In genomic region chr11:107397326-107397998, GRCm38 (mm10) we compare ENCODE assay signal across 16 mouse cellular contexts.
DNase-seq lines count a peak whose midpoint lies in the region; ATAC-seq and TF ChIP-seq lines count a peak whose summit lies in the region.
"Had no signal": no experiment of that assay in that cellular context is flagged by ENCODE, and none has a peak within 500 bp of the region (broad histone marks: within the 10 kb centered on the region; RNA-seq: fewer than 3 reads in every experiment).

No protein-coding gene starts in this region.

- no peak overlapping the region for H3K9ac ChIP-seq in heart, embryonic 14.5 days (ENCODE audit: low read length)
- H3K9ac ChIP-seq in heart, adult 2 months (ENCODE audit: low read depth, low read length): no peak overlapping the region
- H3K9ac ChIP-seq in liver, embryonic 13.5 days: peak overlapping the region; percentile 65
- H3K9ac ChIP-seq: forebrain, embryonic 12.5 days; hindbrain, embryonic 15.5 days; lung, embryonic 15.5 days had no signal

- H3K4me1 ChIP-seq in heart, embryonic 14.5 days (ENCODE audit: control insufficient read depth in 2 of 2, insufficient read depth in 2 of 2, low read length in 2 of 2): peaks cover 7 to 12% of the 10 kb centered on the region in 2 experiments
- H3K4me1 ChIP-seq in heart, adult 2 months (ENCODE audit: control insufficient read depth, insufficient read depth, low read length): no peaks in the 10 kb centered on the region; the same call in 1 of the 2 replicates
- peaks cover 90% of the 10 kb centered on the region for H3K4me1 ChIP-seq in liver, embryonic 13.5 days (replicated peaks)

- intact Hi-C loops in heart, adult 2 months (cut with DNase I): no loop called here

- DNase-seq in heart, adult 2 months: no peak
- DNase-seq in spleen, adult 12 weeks (ENCODE audit: low spot score): peak; percentile 54
- no peak for DNase-seq in spleen, adult 18-20 months
- peak; percentile 80 for DNase-seq in liver, embryonic 13.5 days
- no peak for DNase-seq in lung, adult 18-20 months
- DNase-seq in right cerebral cortex, postnatal 36 days (ENCODE audit: low spot score in 2 of 2): no peak
- DNase-seq in ovary, postnatal 14 days (ENCODE audit: low spot score): no peak
- DNase-seq: adrenal gland, adult 2 months; gastrocnemius, postnatal 10 days; thymus, postnatal 25 days had no signal

- no peak for TF ChIP-seq POLR2A in heart, adult 2 months (IDR thresholded peaks at IDR 0.05; ENCODE audit: insufficient read depth, low read depth, low read length)

- peaks cover 3% of the 10 kb centered on the region; the same call in 1 of the 2 replicates for H3K79me2 ChIP-seq in heart, adult 2 months (replicated peaks; ENCODE audit: control insufficient read depth, insufficient read depth, low read length)

- TF ChIP-seq CTCF in heart, adult 2 months (IDR thresholded peaks at IDR 0.05): no peak

- no peaks in the 10 kb centered on the region for H3K9me3 ChIP-seq in heart, embryonic 14.5 days (ENCODE audit: control insufficient read depth, low read length)
- no peaks in the 10 kb centered on the region for H3K9me3 ChIP-seq in liver, embryonic 13.5 days (replicated peaks)
- H3K9me3 ChIP-seq: forebrain, embryonic 12.5 days; hindbrain, embryonic 15.5 days; lung, embryonic 15.5 days had no signal

- TF ChIP-seq EP300 in heart, adult 2 months (IDR thresholded peaks at IDR 0.05; ENCODE audit: insufficient read depth, low read depth, low read length): no peak

- 0 out of 4 replicates have a peak overlapping the region, but pooled peaks have one; percentile 15 to 19 for H3K27ac ChIP-seq in heart, embryonic 14.5 days (replicated peaks in 1 of 2; ENCODE audit: control insufficient read depth in 1 of 2, insufficient read depth in 1 of 2, low read depth in 2 of 2, low read length in 2 of 2)
- no peak overlapping the region for H3K27ac ChIP-seq in heart, adult 2 months
- peak overlapping the region; percentile 85 for H3K27ac ChIP-seq in liver, embryonic 13.5 days
- H3K27ac ChIP-seq: forebrain, embryonic 12.5 days; hindbrain, embryonic 15.5 days; lung, embryonic 15.5 days had no signal

- WGBS in heart, embryonic 14.5 days: 51% methylated on average over 10 of the region's 10 CpGs
- 73% methylated on average over 10 of the region's 10 CpGs for WGBS in heart, adult 2 months
- WGBS in liver, embryonic 13.5 days (ENCODE audit: insufficient replicate concordance): 33% methylated on average over 10 of the region's 10 CpGs

- H3K36me3 ChIP-seq in heart, embryonic 14.5 days (ENCODE audit: control insufficient read depth, insufficient read depth, low read length): no peaks in the 10 kb centered on the region
- no peaks in the 10 kb centered on the region for H3K36me3 ChIP-seq in heart, adult 2 months (ENCODE audit: control insufficient read depth, insufficient read depth, low read length)
- H3K36me3 ChIP-seq in liver, embryonic 13.5 days: no peaks in the 10 kb centered on the region
- H3K36me3 ChIP-seq: forebrain, embryonic 12.5 days; hindbrain, embryonic 15.5 days; lung, embryonic 15.5 days had no signal

- no peak overlapping the region; the same call in 1 of the 2 replicates for H3K4me2 ChIP-seq in heart, embryonic 14.5 days (ENCODE audit: low read length)
- H3K4me2 ChIP-seq in liver, embryonic 13.5 days: peak overlapping the region; percentile 65
- H3K4me2 ChIP-seq: forebrain, embryonic 12.5 days; hindbrain, embryonic 15.5 days; lung, embryonic 15.5 days; midbrain, embryonic 11.5 days had no signal

- ATAC-seq in heart, embryonic 14.5 days (ENCODE audit: insufficient number of reproducible peaks, insufficient read depth, low FRiP score, low read depth): 0 out of 2 replicates have a peak, but pooled peaks have one; percentile 42
- peak; percentile 100 for ATAC-seq in liver, embryonic 13.5 days (ENCODE audit: low read depth)
- ATAC-seq: Patski had no signal

- no peaks in the 10 kb centered on the region for H3K27me3 ChIP-seq in heart, embryonic 14.5 days (ENCODE audit: control insufficient read depth, insufficient read depth, low read length)
- H3K27me3 ChIP-seq in heart, adult 2 months (ENCODE audit: control insufficient read depth, insufficient read depth, low read length): no peaks in the 10 kb centered on the region
- H3K27me3 ChIP-seq in liver, embryonic 13.5 days: no peaks in the 10 kb centered on the region
- H3K27me3 ChIP-seq: forebrain, embryonic 12.5 days; hindbrain, embryonic 15.5 days; lung, embryonic 15.5 days; Patski had no signal

- no peak overlapping the region for H3K4me3 ChIP-seq in heart, embryonic 14.5 days (ENCODE audit: control insufficient read depth in 1 of 2, insufficient read depth in 1 of 2, low read depth in 1 of 2, low read length in 2 of 2)
- H3K4me3 ChIP-seq in heart, adult 2 months: no peak overlapping the region
- peak overlapping the region; percentile 32 for H3K4me3 ChIP-seq in liver, embryonic 13.5 days (replicated peaks)
- H3K4me3 ChIP-seq: forebrain, embryonic 12.5 days; hindbrain, embryonic 15.5 days; lung, embryonic 15.5 days had no signal

Comparison
In these comparisons a context has a peak if more than half of its experiments do, and no peak if none do; other contexts are left out.
1. DNase-seq: peak in spleen, adult 12 weeks (single experiment) and liver, embryonic 13.5 days (single experiment); none in heart, adult 2 months (0 of 2), spleen, adult 18-20 months (0 of 2), lung, adult 18-20 months (0 of 2), right cerebral cortex, postnatal 36 days (0 of 2) and ovary, postnatal 14 days (single experiment).